Mouse (Mus musculus) megakaryocyte-erythroid progenitor cell, adult 5-6 weeks (primary cell): ENCODE data around the gene Gpr39. TPM values are rescaled to one million over a fixed set of nuclear protein-coding genes. Genes with fewer than 3 reads are reported as not detected.

ENCODE experiments used
- ATAC-seq: replicated peaks from 2 replicates; pipeline ENCODE4 v1.8.0; 2016; ENCODE audit warnings: mild to moderate bottlenecking, inconsistent platforms; ENCODE audit not compliant: severe bottlenecking, poor library complexity, low FRiP score, low TSS enrichment
- total RNA-seq, 2 experiments: library from RNA; stranded (forward) in 1 of 2; stranded (reverse) in 1 of 2; fragments of 200-1000, 215-1000 nt in 1 of 2; fragments of >200 nt in 1 of 2; fragmentation: Nextera tagmentation in 1 of 2; gene quantifications; 2 replicates each; pipeline ENCODE4 v1.2.3; 2014 to 2017

The Gpr39 gene
- total RNA-seq, 2 experiments from 2014 or later: not detected

DNA sequence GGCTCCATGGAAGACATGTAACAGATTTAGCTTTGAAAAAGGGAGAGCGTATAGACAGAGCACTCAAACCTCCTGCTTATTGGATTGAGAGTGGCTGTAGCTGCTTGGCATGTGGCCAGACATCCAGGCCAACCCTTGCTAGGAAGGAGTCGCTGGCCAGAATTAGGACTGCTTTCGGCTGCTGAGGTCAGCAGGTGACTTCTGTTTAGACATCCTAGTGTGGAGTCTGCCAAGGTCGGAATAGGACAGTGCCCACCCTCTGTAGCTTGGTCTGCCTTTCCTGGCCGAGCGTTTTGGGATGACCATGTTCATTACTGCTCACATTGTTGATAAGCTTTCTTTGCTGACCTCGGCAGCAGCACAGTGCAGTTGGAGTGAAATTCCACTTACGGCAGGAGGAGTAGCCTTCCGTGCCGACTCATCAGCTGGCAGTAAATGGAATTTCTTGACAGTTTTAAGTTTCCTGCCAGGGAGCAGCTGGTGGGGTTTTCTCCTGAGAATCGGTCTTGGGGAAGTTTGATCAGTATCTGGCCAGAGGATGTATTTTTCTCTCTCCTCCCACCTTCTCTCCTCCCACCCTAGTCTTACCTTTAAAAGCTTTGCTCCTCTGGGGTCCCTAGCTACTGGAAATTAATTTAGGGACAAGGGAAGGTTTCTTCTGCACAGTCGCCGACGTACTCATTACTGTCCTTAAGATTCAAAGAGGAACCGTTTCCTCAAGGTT, 83.3 kb downstream of the Gpr39 start:
- ATAC-seq: no peak

- ATAC-seq: no peak
These were observed 83.9 kb downstream of the Gpr39 start for GRCm38 (mm10) chr1:125760696-125761025.

GRCm38 (mm10) chr1:125762076-125762475, 85.3 kb downstream of the Gpr39 start:
- ATAC-seq: no peak

- no peak for ATAC-seq
These were observed 113.0 kb downstream of the Gpr39 start for GRCm38 (mm10) chr1:125789804-125790203.

DNA sequence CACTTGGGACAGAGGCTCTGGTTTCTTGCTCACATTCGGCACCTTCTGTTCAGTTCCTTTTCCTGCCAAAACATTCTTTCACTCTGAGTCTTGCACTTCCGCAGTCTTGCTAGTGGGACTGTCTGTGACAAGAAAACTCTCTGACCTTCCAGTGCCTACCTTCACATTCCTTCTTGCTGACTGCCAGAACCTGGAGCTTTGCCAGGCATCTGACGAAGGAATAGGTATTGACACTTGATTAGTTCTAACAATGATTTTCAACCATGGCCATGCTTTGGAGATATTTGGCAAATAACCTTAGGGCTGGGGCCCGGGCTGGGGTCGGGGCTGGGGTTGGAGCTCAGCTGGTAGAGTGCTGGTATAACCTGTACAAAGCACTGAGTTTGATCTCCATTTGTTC, 123.7 kb downstream of the Gpr39 start:
- no peak for ATAC-seq

GRCm38 (mm10) chr1:125808426-125808825, 131.6 kb downstream of the Gpr39 start:
- ATAC-seq: no peak

DNA sequence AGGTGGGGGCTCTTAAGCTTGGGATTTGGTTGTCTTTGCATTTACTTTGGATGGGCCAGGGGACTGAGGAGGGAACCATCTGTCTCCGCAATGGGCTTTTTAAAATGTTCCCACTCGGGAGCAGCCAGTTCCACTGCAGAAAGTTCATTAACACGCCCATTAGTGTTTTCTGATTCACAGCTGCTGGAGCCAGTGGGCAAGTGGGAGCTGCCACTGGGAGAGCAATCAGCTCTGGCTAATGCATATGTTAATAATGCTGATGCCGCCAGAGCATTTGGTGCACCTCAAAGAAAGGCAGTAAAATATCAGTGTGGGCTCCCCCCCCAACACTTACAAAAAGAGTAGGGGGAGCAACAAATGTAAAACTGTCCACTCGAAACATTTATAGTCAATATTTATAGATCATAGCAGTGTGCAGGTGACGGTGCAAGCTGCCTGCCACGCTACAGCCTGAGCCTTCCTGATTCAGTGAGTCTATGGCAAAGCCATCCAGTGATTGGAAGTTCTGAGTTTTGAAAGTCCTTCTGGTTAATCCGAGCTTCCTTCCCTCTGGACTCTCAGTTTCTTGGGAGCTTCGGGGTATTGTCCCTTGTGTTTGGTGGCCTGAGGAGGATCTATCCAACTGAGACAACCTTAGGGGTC, 136.5 kb downstream of the Gpr39 start:
- no peak for ATAC-seq

DNA sequence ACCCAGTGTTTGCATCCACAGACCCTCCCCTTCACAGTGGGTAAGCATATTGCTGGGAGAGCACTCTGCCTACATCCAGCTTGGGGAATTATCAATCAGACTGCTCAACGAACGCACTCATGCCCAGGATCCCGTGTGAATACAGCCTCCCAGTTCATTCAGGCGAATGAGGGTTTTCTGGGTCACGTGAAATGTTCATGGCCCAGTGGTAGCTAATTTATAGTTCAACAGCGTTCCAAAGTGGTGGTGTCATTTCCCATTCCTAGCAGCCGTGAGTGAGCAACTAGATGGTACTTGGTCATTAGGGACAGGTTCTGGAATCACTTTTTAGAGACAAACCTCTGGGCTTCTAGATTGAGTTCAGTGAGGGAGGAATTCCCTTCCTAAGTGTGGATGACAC, 144.3 kb downstream of the Gpr39 start:
- ATAC-seq: no peak

GRCm38 (mm10) chr1:125823611-125824010, 146.8 kb downstream of the Gpr39 start:
- ATAC-seq: no peak

GRCm38 (mm10) chr1:125837507-125837906, 160.7 kb downstream of the Gpr39 start:
- ATAC-seq: no peak

DNA sequence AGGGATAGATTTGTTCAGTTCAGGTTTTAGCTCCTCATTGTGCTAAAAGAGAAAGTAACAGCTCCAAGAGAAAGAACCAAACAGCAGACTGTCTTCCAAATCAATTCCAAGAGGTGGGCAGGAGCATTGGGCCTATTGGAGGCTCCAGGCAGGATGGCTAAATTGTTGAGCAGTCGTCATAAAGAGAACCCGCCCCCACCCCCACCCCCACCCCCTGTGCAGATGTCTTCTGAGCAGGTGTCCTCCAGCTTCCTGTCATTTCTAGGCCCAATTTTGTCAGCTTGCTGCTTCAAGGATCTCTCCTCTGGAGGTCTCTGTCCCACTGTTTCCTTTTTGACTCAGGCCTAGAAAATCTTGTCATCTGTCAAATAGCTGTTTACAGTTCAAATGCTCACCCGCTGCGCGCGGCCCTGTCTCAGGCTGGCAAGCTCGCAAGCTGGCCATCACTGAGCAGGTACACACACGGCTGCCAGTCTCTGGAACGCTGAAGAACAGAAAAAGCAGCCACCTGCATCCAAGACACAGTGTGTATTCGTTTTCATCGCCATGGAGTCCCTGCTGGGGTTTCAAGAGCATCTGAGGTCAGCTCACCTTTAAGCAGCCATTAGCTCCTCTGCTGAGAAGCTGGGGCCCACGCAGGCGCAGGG, 163.1 kb downstream of the Gpr39 start:
- ATAC-seq: no peak

- no peak for ATAC-seq
These were observed 177.9 kb downstream of the Gpr39 start for GRCm38 (mm10) chr1:125854646-125855045.

DNA sequence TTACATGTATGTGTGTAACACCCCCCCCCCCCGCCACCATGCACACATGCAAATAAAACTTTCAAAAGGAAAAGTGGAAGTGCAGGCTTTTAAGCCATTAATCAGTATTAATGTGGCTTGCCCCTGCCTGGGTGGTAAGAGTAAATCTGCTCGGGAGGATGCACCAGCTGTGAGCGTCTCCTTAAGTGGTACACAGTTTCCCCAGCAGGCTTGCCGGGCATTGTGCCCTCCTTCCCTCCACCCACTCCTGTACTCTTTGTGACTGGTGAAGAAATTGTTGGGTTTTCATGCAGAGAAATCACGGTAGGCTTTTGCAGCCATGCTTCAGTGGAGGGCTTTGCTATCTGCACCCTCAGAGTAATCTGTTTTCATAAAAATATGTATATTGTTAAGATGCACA, 181.8 kb downstream of the Gpr39 start:
- no peak for ATAC-seq

DNA sequence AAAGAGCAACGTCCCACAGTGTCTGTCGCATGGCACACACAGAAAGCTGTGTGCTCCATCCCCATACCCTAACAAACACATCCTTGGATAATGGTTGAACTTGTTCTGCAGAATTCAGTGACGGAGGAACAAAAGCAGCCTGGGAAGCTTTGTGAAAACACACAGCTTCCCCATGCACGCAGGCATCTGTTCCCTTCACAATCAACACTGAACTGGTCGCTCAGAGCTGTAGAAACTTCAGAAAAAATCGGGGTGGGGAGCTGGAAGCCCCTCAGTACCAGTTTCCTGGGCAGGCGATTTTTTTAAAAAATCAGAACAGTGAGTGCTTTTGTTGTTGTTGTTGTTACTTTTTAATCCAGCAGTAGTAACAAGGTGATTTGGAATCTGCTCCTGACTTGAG, 193.3 kb downstream of the Gpr39 start:
- no peak for ATAC-seq

DNA sequence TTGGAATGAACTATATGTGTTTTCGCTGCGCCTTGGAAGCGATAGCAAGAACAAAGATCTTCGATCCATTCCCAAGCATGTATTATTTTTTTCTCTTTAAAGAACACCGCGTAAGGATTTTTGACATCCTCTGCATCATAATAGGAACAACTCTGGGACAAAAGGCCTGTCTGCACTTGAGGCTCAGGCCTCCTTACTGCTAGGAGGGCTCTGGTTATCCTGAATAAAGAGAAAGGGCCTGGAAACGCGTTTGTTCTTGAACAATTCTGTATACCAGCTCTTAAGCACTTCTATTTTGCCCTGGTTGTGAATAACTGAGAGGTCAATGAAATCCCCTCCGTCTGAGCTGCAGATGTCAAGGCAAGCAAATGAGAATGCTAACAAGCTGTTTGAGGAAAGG, 216.4 kb downstream of the Gpr39 start:
- ATAC-seq: no peak

GRCm38 (mm10) chr1:125910211-125910870, 233.5 kb downstream of the Gpr39 start:
- ATAC-seq: no peak

DNA sequence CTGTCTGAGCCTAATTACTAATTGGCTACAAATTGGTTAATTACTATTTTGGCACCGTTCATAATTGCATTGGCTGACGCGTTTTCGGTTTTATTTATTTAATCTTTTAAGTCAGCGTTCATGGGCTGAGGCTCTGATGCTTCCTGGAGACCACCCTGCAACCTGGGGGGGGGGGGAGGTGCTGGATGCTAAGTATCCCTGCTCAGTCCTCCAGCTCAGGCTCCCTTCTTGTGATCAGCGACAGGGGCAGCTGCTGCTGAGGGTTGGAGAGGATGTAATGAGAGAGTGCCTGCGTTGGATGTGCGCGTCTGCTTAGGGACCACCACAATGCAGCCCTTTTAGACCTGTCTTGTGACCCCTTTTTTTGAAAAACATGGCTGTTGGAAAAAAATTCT, 234.1 kb downstream of the Gpr39 start:
- ATAC-seq: no peak

GRCm38 (mm10) chr1:125911337-125911900, 234.6 kb downstream of the Gpr39 start:
- no peak for ATAC-seq

DNA sequence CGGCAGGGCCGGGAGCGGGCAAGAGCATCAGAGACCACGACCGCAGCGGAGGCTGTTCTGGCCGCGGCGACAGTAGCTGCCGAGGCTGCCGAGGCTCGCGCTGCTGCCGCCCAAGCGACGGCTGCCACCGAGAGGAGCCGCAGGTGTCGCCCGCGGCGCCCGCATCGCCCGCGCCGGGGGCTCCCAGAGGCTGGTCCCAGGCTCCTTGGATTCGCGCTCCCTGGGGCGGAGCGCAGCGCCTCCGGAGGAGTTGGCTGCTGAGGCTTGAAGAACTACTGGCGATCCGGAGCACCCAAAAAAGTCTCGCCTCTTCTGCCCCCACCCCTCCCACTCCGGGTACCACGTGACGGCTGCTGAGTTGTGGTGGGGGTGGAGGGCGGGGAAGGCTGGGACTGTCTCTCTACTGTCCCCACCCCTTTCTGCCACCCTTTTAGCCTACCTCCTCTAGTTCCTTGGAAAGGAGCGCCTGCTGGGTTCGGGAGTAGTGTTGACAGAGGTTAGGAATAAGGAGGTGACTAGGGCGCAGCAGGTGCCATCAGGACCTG, 235.2 kb downstream of the Gpr39 start:
- no peak for ATAC-seq
